ENCODE assay signal across 8 mouse cellular contexts in the genomic region with DNA sequence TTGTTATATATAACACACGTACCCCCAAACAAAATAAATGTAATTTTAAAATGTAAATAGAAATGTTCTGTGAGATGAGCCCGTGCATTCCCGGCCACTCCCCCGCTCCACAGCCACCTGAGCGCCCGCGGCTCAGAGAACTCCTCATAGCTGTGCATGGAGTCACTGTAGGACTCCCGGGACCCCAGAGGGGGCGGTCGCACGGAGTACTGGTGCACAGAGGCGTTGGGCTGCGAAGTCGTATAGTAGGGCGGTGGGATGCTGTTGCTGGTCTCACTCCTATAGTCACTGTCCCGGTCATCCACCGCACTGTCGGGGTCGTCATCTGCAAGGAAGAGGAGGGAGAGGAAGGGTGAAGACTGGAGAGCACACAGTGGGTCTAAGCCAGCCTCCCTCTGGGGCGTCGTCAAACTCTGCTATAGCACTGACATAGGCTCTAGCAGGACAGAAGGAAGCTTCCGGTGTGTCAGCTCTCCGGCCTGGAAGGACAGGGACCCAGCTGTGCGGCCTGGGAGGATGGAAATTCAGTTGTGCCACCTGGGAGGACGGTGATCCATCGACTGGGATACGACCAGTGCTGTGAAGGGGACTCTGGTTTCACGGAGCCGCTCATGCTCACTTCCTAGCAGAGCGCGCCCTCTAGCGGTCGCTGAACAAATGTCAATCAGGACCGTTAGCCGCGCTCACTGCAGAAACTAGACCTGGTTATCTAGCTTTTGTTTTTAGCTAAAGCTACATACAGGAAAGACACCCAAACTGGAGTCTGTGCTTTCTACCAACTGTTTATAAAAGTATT. TPM values are rescaled to one million over a fixed set of nuclear protein-coding genes. Genes with fewer than 3 reads are reported as not detected.
DNase-seq lines count a peak whose midpoint lies in the region; ATAC-seq and TF ChIP-seq lines count a peak whose summit lies in the region.

No protein-coding gene starts in this region.

- ATAC-seq in forebrain, embryonic 12.5 days (ENCODE audit: low FRiP score) = peak; percentile 56
- peak; percentile 71 for ATAC-seq in neural tube, embryonic 15.5 days (ENCODE audit: low FRiP score)

- no peak overlapping the region for H3K27ac ChIP-seq in ES-Bruce4 (ENCODE audit: insufficient read depth, low read length)
- H3K27ac ChIP-seq in forebrain, embryonic 12.5 days = no peak overlapping the region
- no peak overlapping the region for H3K27ac ChIP-seq in neural tube, embryonic 15.5 days (replicated peaks)

- 0 out of 2 replicates have a peak overlapping the region, but pooled peaks have one; percentile 23 for H3K4me2 ChIP-seq in forebrain, embryonic 12.5 days
- H3K4me2 ChIP-seq in neural tube, embryonic 15.5 days = 0 out of 2 replicates have a peak overlapping the region, but pooled peaks have one; percentile 9

- H3K4me1 ChIP-seq in ES-Bruce4 (ENCODE audit: control insufficient read depth, insufficient read depth, low read length) = peaks cover 3% of the 10 kb centered on the region
- H3K4me1 ChIP-seq in forebrain, embryonic 12.5 days = peaks cover 12% of the 10 kb centered on the region
- no peaks in the 10 kb centered on the region for H3K4me1 ChIP-seq in lung, adult 2 months (ENCODE audit: control insufficient read depth, insufficient read depth, low read length)
- peaks cover 5% of the 10 kb centered on the region; the same call in 1 of the 2 replicates for H3K4me1 ChIP-seq in neural tube, embryonic 15.5 days

- TF ChIP-seq POLR2A in ES-Bruce4 (IDR thresholded peaks at IDR 0.05; ENCODE audit: insufficient read depth, low read length) = no peak
- TF ChIP-seq POLR2A in lung, adult 2 months (IDR thresholded peaks at IDR 0.05; ENCODE audit: borderline replicate concordance, extremely low read depth, low read depth, low read length) = no peak

- 0 out of 2 replicates have a peak overlapping the region, but pooled peaks have one; percentile 4 for H3K9ac ChIP-seq in ES-Bruce4 (ENCODE audit: low read depth, poor library complexity, severe bottlenecking)
- no peak overlapping the region for H3K9ac ChIP-seq in forebrain, embryonic 12.5 days
- no peak overlapping the region for H3K9ac ChIP-seq in neural tube, embryonic 15.5 days (replicated peaks)

- peak; percentile 98 for TF ChIP-seq CTCF in ES-Bruce4 (IDR thresholded peaks at IDR 0.05; ENCODE audit: low read depth, low read length)
- TF ChIP-seq CTCF in lung, adult 2 months (IDR thresholded peaks at IDR 0.05; ENCODE audit: insufficient read depth, low read length) = peak; percentile 94

- peak overlapping the region; percentile 31 for H3K4me3 ChIP-seq in ES-Bruce4 (ENCODE audit: low read depth, low read length)
- H3K4me3 ChIP-seq in forebrain, embryonic 12.5 days (replicated peaks) = no peak overlapping the region
- no peak overlapping the region for H3K4me3 ChIP-seq in lung, adult 2 months (replicated peaks; ENCODE audit: extremely low read depth, low read depth, low read length)
- H3K4me3 ChIP-seq in neural tube, embryonic 15.5 days (replicated peaks) = no peak overlapping the region

- intact Hi-C loops in heart, postnatal 25 days (cut with DNase I) = loop anchor here (1.0 to 2.0 kb wide), 4 partner anchors 64 to 220 kb away; a partner anchor contains a TSS

- no peaks in the 10 kb centered on the region for H3K27me3 ChIP-seq in ES-Bruce4 (ENCODE audit: control insufficient read depth, insufficient read depth, low read length, poor library complexity, severe bottlenecking)
- H3K27me3 ChIP-seq in forebrain, embryonic 12.5 days = peaks cover 77% of the 10 kb centered on the region
- H3K27me3 ChIP-seq in neural tube, embryonic 15.5 days (replicated peaks) = peaks cover 55% of the 10 kb centered on the region

- no peaks in the 10 kb centered on the region for H3K9me3 ChIP-seq in ES-Bruce4 (replicated peaks; ENCODE audit: control insufficient read depth, insufficient read depth, low read length, poor library complexity, severe bottlenecking)
- no peaks in the 10 kb centered on the region for H3K9me3 ChIP-seq in forebrain, embryonic 12.5 days
- no peaks in the 10 kb centered on the region for H3K9me3 ChIP-seq in neural tube, embryonic 15.5 days (replicated peaks)

- DNase-seq in c-Kit-positive CD71-positive TER-119-negative erythroid progenitor cells, embryonic 14.5 days (ENCODE audit: low read depth) = peak; percentile 84
- peak; percentile 48 for DNase-seq in heart, postnatal 25 days (ENCODE audit: low spot score)
- DNase-seq in layer of hippocampus, adult 11-12 months (ENCODE audit: low spot score) = peak; percentile 89
- peak; percentile 82 for DNase-seq in lung, adult 2 months
- DNase-seq in testis, postnatal 14 days (ENCODE audit: low spot score) = peak; percentile 81

- no peak for TF ChIP-seq EP300 in ES-Bruce4 (IDR thresholded peaks at IDR 0.05; ENCODE audit: insufficient read depth, low read depth, low read length)

- 7% methylated on average over 36 of the region's 36 CpGs for WGBS in forebrain, embryonic 12.5 days
- 11% methylated on average over 36 of the region's 36 CpGs for WGBS in lung, adult 2 months
- WGBS in neural tube, embryonic 15.5 days = 8% methylated on average over 36 of the region's 36 CpGs

- H3K36me3 ChIP-seq in ES-Bruce4 (ENCODE audit: control insufficient read depth, insufficient read depth, low read length, poor library complexity, severe bottlenecking) = no peaks in the 10 kb centered on the region
- H3K36me3 ChIP-seq in forebrain, embryonic 12.5 days (replicated peaks) = peaks cover 16% of the 10 kb centered on the region; the same call in 1 of the 2 replicates
- peaks cover 55% of the 10 kb centered on the region for H3K36me3 ChIP-seq in neural tube, embryonic 15.5 days

RNA-seq across cellular contexts. Expression of a gene that starts 11.0 kb away (rescaled TPM):
- polyA plus RNA-seq in ES-Bruce4 (2011; ENCODE audit: insufficient read depth, insufficient read length, low read depth, missing spikeins) = 3.8 and 6.3 TPM in 2 replicates
- polyA plus RNA-seq in forebrain, embryonic 12.5 days (2016; fragmentation: Nextera tagmentation; extraction: Ambion mirVana) = 13.7 and 16.0 TPM in 2 replicates
- total RNA-seq in heart, postnatal 25 days (2021) = under 1 TPM; 0.73 to 0.83 TPM
- polyA plus RNA-seq in lung, adult 2 months (2012; rRNA removed) = 0.25 and 0.32 TPM in 2 replicates
- polyA plus RNA-seq in neural tube, embryonic 15.5 days (2015; fragmentation: Nextera tagmentation; extraction: Ambion mirVana) = 18.1 and 22.2 TPM in 2 replicates

RNA-seq across cellular contexts. Expression of a gene that starts 15.6 kb away (rescaled TPM):
- 8.0 and 9.7 TPM in 2 replicates for polyA plus RNA-seq in ES-Bruce4 (2011; ENCODE audit: insufficient read depth, insufficient read length, low read depth, missing spikeins)
- polyA plus RNA-seq in forebrain, embryonic 12.5 days (2016; fragmentation: Nextera tagmentation; extraction: Ambion mirVana) = 2.5 and 2.9 TPM in 2 replicates
- total RNA-seq in heart, postnatal 25 days (2021) = 1 to 10 TPM; 7.8 to 8.5 TPM
- 56.6 and 72.7 TPM in 2 replicates for polyA plus RNA-seq in lung, adult 2 months (2012; rRNA removed)
- polyA plus RNA-seq in neural tube, embryonic 15.5 days (2015; fragmentation: Nextera tagmentation; extraction: Ambion mirVana) = 7.4 and 11.5 TPM in 2 replicates

RNA-seq across cellular contexts. Expression of a gene that starts 28.5 kb away (rescaled TPM):
- 1.3 and 3.7 TPM in 2 replicates for polyA plus RNA-seq in ES-Bruce4 (2011; ENCODE audit: insufficient read depth, insufficient read length, low read depth, missing spikeins)
- polyA plus RNA-seq in forebrain, embryonic 12.5 days (2016; fragmentation: Nextera tagmentation; extraction: Ambion mirVana) = not detected in 2 replicates
- 1 to 10 TPM; 4.0 to 4.8 TPM for total RNA-seq in heart, postnatal 25 days (2021)
- 58.5 and 60.7 TPM in 2 replicates for polyA plus RNA-seq in lung, adult 2 months (2012; rRNA removed)
- polyA plus RNA-seq in neural tube, embryonic 15.5 days (2015; fragmentation: Nextera tagmentation; extraction: Ambion mirVana) = 1.4 and 2.8 TPM in 2 replicates

RNA-seq across cellular contexts. Expression of a gene that starts 41.1 kb away (rescaled TPM):
- polyA plus RNA-seq in ES-Bruce4 (2011; ENCODE audit: insufficient read depth, insufficient read length, low read depth, missing spikeins) = 1.8 and 2.0 TPM in 2 replicates
- polyA plus RNA-seq in forebrain, embryonic 12.5 days (2016; fragmentation: Nextera tagmentation; extraction: Ambion mirVana) = 0.36 and 0.72 TPM in 2 replicates
- 1 to 10 TPM; 5.5 to 8.0 TPM for total RNA-seq in heart, postnatal 25 days (2021)
- 25.0 and 31.3 TPM in 2 replicates for polyA plus RNA-seq in lung, adult 2 months (2012; rRNA removed)
- polyA plus RNA-seq in neural tube, embryonic 15.5 days (2015; fragmentation: Nextera tagmentation; extraction: Ambion mirVana) = 0.56 and 1.3 TPM in 2 replicates

RNA-seq across cellular contexts. Expression of a gene that starts 49.7 kb away (rescaled TPM):
- 83.2 and 85.2 TPM in 2 replicates for polyA plus RNA-seq in ES-Bruce4 (2011; ENCODE audit: insufficient read depth, insufficient read length, low read depth, missing spikeins)
- polyA plus RNA-seq in forebrain, embryonic 12.5 days (2016; fragmentation: Nextera tagmentation; extraction: Ambion mirVana) = 42.7 TPM in 2 replicates
- total RNA-seq in heart, postnatal 25 days (2021) = 10 to 100 TPM; 41.3 to 43.1 TPM
- 172 and 200 TPM in 2 replicates for polyA plus RNA-seq in lung, adult 2 months (2012; rRNA removed)
- polyA plus RNA-seq in neural tube, embryonic 15.5 days (2015; fragmentation: Nextera tagmentation; extraction: Ambion mirVana) = 73.4 and 76.9 TPM in 2 replicates

Comparison
In these comparisons a context has a peak if more than half of its experiments do, and no peak if none do; other contexts are left out.
1. RNA of a gene that starts 28.5 kb away (polyA plus RNA-seq): 58.5 to 60.7 TPM in lung, adult 2 months; 1.4 to 2.8 TPM in neural tube, embryonic 15.5 days, 1.3 to 3.7 TPM in ES-Bruce4 and not detected in forebrain, embryonic 12.5 days; every median in the first group is over 10 times any median in the second.
2. Peak in every context shown above with its lines, with median percentiles within 50 percentile points of each other: DNase-seq.